Mouse (Mus musculus) liver, embryonic 14.5 days (tissue): ENCODE data around the gene Gng2.

Source experiments
- CTCF ChIP-seq: IDR thresholded peaks from 2 replicates; pipeline ENCODE4 v1.5.1; 2016; ENCODE audit warnings: antibody characterized with exemption, low read depth, control low read depth
- EP300 ChIP-seq: IDR thresholded peaks from 2 replicates; pipeline ENCODE4 v1.6.1; 2016; ENCODE audit warnings: antibody characterized with exemption, low read depth

DNA sequence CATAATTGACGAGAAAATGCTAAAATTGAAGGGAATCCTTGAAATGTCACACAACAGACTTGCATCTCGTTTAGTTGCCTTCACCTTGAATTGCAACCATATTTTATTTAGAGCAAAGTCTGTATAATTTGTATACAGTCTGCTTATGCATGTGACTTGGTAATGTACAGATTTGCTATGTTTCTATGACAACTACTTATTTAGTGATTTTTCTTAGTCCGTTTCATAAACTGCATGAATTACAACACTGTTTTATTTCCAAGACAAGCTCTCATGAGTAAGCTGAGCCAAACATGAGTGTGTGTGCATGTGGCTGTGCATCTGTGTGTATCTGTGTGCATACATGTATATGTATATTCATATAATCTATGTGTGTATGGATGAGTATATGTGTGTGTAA, 42.1 kb upstream of the Gng2 start:
- no peak for TF ChIP-seq CTCF
- TF ChIP-seq EP300, result no peak
